Mouse (Mus musculus): ENCODE measurements around the gene Hamp2.
"Not testable (repeated sequence)": the region's sequence is repeated elsewhere in the genome, so short reads cannot be mapped to it uniquely, and the experiment has no call there.

Hamp2 gene

GRCm38 (mm10) chr7:30924581-30924980 is at the start of gene Hamp2:
Gene Hamp2 (minus strand): TSS chr7:30924681.
- ATAC-seq (ENCODE audit: insufficient number of reproducible peaks, low FRiP score, low TSS enrichment), result not testable (repeated sequence)

- peak; percentile 64 for ATAC-seq (ENCODE audit: insufficient number of reproducible peaks, low FRiP score, low TSS enrichment)
Measured at GRCm38 (mm10) chr7:30973501-30974289, 49.2 kb upstream of the Hamp2 start, which contains the start of gene Fam187b. Gene Fam187b (plus strand): TSS chr7:30973790.

- ATAC-seq (ENCODE audit: insufficient number of reproducible peaks, low FRiP score, low TSS enrichment), result no peak
Measured at GRCm38 (mm10) chr7:30973251-30973500, 48.7 kb upstream of the Hamp2 start, which contains the start of gene Lsr. Gene Lsr (minus strand): TSS chr7:30973464.

GRCm38 (mm10) chr7:30972426-30973250 is 48.2 kb upstream of the Hamp2 start:
- no peak for ATAC-seq (ENCODE audit: insufficient number of reproducible peaks, low FRiP score, low TSS enrichment)

- no peak for ATAC-seq (ENCODE audit: insufficient number of reproducible peaks, low FRiP score, low TSS enrichment)
Measured at GRCm38 (mm10) chr7:30971901-30972300, 47.4 kb upstream of the Hamp2 start.

- ATAC-seq (ENCODE audit: insufficient number of reproducible peaks, low FRiP score, low TSS enrichment), result no peak
Measured at GRCm38 (mm10) chr7:30969174-30969573, 44.7 kb upstream of the Hamp2 start.

DNA sequence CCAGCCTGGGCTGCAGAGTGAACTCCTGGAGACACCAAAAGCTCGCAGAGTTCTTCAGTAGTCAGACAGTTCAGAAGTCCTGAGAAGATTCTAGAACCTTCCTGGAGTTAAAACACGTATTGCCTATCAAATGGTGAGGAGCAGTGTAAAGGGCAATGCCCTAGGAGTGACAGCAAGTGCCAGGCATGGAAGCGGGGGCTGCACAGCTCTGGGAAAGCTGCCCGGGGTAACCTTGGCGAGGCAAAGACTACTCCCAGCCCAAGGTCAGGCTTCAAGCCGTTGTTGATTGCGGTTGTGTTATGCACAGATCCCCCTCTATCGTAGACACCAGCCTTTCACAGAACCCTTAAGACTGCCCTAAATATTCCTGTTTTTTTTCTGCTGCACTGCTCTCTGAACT is 44.1 kb upstream of the Hamp2 start:
- no peak for ATAC-seq (ENCODE audit: insufficient number of reproducible peaks, low FRiP score, low TSS enrichment)

DNA sequence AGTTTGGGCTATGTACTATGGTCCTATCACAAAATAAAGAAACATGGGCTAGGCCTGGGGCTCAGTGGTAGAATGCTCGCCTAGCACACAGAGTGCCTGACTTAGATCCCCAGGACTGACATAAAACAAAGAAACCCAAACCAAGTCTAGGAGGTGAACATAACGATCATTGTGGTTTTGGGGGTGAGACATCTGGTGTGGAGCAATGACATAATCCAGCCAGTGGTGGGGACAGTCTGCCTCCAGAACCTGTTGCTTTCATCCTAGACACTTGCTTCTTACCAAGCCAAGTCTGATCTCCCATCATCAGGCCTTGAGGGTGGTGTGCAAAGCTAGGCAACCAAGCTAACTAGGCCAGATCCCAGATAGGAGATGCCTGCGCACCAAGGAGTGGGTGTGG is 42.2 kb upstream of the Hamp2 start:
- ATAC-seq (ENCODE audit: insufficient number of reproducible peaks, low FRiP score, low TSS enrichment), result no peak

- no peak for ATAC-seq (ENCODE audit: insufficient number of reproducible peaks, low FRiP score, low TSS enrichment)
Measured at GRCm38 (mm10) chr7:30965677-30966076, 41.2 kb upstream of the Hamp2 start.

DNA sequence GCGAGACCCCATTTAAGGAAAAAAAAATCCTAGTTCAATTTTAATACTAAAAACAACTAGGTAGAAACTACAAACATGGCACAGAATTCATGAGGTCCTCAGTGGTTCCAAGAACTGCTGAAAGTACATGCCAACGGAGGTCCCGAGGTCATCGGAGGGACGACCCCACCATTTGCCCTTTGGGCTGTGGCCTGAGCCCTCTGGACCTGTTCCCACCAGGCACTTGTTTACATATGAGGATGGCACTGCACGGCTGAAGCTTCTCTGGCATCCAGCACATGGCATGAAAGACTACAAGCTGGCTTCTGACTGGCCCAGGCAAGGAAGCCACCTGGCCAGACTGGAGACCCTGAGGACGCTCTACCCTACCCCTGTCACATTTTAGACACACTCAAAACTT is 39.9 kb upstream of the Hamp2 start:
- no peak for ATAC-seq (ENCODE audit: insufficient number of reproducible peaks, low FRiP score, low TSS enrichment)

- no peak for ATAC-seq (ENCODE audit: insufficient number of reproducible peaks, low FRiP score, low TSS enrichment)
Measured at GRCm38 (mm10) chr7:30962862-30963261, 38.4 kb upstream of the Hamp2 start.

GRCm38 (mm10) chr7:30959786-30960349 is 35.4 kb upstream of the Hamp2 start:
- ATAC-seq (ENCODE audit: insufficient number of reproducible peaks, low FRiP score, low TSS enrichment), result no peak

DNA sequence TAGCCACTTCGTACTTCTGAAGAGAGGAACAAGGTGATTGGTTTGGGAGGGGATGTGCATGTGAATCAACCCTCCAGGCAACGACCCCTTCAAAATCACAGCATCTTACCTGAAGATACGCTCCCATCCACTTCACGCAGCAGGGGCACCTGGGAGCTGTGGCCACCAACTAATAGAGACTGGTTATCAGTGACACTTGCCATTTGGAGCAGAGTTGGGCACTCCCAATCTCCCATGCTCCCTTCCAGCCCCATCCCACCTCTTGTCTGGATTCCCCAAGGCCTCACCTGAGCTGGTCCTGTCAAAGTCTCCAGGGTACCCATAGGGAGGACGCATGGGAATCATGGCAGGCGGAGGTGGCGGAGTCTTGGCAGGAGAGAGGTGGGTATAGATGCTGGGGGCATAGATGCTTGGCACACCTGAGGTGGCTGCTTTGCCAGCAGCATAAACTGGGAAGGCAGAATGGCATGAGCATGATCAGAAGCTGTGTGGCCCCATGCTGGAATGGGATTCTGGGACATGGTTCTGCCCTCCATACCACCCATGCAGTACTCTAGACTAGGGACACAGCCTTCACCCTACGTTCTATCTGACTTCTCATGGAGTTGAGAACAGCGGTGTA is 34.5 kb upstream of the Hamp2 start:
- no peak for ATAC-seq (ENCODE audit: insufficient number of reproducible peaks, low FRiP score, low TSS enrichment)

GRCm38 (mm10) chr7:30958109-30958865 is 33.8 kb upstream of the Hamp2 start:
- no peak for ATAC-seq (ENCODE audit: insufficient number of reproducible peaks, low FRiP score, low TSS enrichment)

- peak; percentile 59 for ATAC-seq (ENCODE audit: insufficient number of reproducible peaks, low FRiP score, low TSS enrichment)
Measured at GRCm38 (mm10) chr7:30957367-30957783, 32.9 kb upstream of the Hamp2 start.

- ATAC-seq (ENCODE audit: insufficient number of reproducible peaks, low FRiP score, low TSS enrichment), result peak; percentile 45; the same call in 1 of the 2 replicates
Measured at GRCm38 (mm10) chr7:30956756-30957366, 32.4 kb upstream of the Hamp2 start, which contains the start of gene Usf2. Gene Usf2 (minus strand): TSS chr7:30956803.

DNA sequence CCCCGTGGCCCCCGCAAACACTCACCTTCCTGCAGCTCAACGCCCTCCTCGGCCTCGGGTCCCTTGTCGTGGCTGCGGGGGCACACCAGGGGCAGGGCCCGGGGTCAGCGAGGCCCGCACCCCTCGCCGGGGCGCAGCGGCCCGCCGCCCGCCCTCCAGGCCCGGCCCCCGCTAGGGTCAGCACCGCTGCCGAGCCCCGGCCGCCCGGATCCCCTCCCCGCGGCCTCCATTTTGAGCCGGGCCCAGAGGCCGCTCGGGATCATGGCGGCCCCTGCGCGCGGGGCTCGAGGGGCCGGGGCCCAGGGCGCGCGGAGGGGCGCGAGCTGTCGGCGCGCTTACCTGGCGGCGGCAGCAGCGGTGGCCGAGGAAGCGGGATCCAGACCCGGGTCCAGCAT is 31.9 kb upstream of the Hamp2 start:
- ATAC-seq (ENCODE audit: insufficient number of reproducible peaks, low FRiP score, low TSS enrichment), result peak; percentile 10; the same call in 1 of the 2 replicates

- ATAC-seq (ENCODE audit: insufficient number of reproducible peaks, low FRiP score, low TSS enrichment), result peak; percentile 72
Measured at GRCm38 (mm10) chr7:30955584-30956356, 31.3 kb upstream of the Hamp2 start.
